Mouse (Mus musculus) cerebellum, adult (tissue): ENCODE data around the gene Usp37.
"Not testable (repeated sequence)": the region's sequence is repeated elsewhere in the genome, so short reads cannot be mapped to it uniquely, and the experiment has no call there.

ENCODE experiments used
- ATAC-seq: cut with Nextera tagmentation; 2 replicates; pipeline ENCODE4 v1.9.2; 2017; ENCODE audit warnings: mild to moderate bottlenecking, moderate library complexity, mixed read lengths; ENCODE audit not compliant: insufficient number of reproducible peaks, low FRiP score, low TSS enrichment

Usp37 gene

GRCm38 (mm10) chr1:74544184-74544583, at the start of gene Usp37:
Gene Usp37, minus strand, starts transcription at chr1:74544284.
- ATAC-seq: no peak

GRCm38 (mm10) chr1:74587773-74588445, 43.8 kb upstream of the Usp37 start, which contains the start of the genes Zfp142 and Bcs1l:
Gene Zfp142, minus strand, starts transcription at chr1:74588246.
Gene Bcs1l, plus strand, starts transcription at chr1:74588289.
- peak; percentile 96 for ATAC-seq

- peak; percentile 4; the same call in 1 of the 2 replicates for ATAC-seq
Observed at GRCm38 (mm10) chr1:74587233-74587772, 43.2 kb upstream of the Usp37 start.

- no peak for ATAC-seq
Observed at GRCm38 (mm10) chr1:74584616-74585398, 40.7 kb upstream of the Usp37 start.

DNA sequence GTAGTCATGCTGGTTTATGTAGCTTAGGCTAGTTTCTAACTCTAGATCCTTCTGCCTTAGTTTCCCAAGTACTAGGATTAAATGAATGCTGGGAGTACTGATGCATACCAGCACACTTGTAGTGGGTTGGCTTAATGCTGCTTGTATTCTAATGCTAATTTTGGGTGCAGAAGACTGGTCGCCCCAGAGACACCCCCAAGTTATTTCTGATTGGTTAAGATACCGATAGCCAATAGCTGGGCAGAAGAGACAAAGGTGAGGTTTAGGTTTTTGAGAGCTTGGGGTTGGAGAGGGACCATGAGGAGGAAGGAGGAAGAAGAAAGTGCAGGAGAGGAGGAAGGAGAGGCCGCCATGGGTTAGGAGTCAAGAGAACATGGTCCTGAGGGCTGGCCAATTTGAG, 38.5 kb upstream of the Usp37 start:
- no peak for ATAC-seq

DNA sequence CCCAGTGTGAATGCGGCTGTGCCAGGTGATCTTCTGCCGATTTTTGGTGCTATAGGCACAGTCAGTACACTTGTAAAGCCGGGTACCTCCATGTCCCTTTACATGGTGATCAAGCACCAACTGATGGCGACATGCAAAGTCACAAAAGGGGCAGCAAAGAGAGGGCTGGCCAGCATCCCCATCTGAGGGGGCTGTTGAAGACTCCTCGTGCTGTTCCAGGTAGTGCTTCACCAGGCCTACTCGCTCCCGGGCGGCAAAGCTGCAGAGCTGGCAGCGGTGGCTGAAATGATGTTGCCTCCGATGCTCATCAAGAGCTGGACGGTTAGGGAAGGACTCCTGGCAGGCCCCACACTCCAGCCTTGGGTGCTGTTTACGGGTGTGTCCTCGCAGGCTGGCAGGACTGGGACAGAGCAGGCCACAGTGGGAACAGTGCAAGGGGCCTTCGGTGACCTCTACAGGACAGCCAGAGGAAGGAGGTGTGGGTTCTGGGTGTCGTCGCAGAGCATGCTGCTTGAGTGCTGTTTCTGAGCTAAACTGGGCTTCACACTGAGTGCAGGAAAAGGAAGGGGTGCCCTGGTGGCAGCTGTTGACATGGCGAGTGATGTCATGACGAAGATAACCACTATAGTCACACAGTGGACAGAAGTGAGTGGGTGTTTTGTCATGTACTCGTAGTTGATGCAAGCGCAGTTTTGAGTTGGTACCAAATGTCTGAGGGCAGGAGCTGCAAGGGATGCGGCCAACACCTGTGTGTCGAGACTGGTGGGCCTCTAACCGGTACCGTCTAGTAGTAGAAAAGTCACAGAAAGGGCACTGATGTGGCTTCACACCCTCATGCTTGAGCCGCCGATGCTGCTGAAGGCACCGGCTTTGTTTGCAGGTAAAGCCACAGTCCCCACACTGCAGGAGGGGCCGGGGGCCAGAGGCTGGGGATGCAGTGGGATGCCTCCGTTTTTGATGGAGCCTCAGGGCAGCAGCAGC, 25.9 kb upstream of the Usp37 start:
- no peak for ATAC-seq

DNA sequence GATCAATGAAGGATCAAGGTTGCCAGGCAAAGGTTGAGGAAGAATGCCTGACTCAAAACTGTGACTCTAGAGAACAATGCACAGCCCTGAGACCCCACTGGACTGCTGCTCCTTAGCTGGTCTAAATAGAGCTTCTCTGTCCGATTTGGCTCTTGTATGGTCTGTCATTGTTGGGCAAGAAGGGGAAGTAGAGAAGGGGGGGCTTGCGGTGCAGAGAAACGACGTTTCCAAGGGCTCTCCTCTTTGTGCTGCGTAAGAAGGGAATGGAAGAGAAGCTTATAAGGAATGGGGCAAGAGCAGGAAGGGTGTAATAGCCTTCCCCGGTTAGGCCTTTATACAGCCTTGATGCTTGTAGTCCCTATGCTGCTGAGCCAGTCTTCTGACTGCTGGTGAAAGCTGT, 21.8 kb upstream of the Usp37 start:
- no peak for ATAC-seq

DNA sequence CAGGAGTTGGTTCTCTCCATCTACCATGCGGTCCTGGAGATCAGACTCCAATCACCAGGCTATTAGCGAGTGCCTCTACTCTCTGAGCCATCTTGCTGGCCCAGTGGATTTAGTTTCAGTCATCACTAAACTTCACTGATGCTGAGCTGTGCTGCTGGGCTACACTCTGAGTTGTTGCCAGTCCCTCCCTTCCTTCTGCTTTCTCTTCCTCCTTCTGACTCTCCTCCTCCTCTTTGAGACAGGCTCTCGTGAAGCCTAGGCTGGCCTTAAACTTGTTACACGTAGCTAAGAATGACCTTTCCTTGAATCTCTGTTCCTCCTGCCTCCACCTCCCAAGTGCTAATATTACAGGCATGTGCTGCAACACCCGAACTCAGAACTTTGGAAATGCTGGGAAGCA, 15.0 kb upstream of the Usp37 start:
- ATAC-seq: no peak

- peak; percentile 94 for ATAC-seq
Observed at GRCm38 (mm10) chr1:74542451-74542961, 1.6 kb downstream of the Usp37 start, which contains the start of gene Plcd4. Gene Plcd4, plus strand, starts transcription at chr1:74542888.

DNA sequence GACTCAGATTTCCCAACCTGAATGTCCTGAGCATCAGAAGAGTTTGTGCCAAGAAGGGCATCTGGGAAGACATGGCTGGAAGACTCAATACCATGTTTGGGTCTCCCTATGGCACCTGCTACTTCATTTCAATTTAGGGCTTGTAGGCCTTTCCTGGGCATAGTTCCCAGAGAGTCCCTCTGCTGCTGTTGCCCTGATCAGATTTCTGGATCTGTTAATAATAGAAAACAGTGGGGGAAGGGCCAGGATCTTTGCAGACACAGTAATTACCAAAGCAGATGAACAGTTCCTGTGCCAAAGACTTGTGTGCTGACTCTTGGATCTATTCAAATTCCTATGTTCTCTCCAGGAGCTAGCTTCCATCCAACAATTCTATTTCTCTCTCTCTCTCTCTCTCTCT, 5.4 kb downstream of the Usp37 start:
- no peak for ATAC-seq

DNA sequence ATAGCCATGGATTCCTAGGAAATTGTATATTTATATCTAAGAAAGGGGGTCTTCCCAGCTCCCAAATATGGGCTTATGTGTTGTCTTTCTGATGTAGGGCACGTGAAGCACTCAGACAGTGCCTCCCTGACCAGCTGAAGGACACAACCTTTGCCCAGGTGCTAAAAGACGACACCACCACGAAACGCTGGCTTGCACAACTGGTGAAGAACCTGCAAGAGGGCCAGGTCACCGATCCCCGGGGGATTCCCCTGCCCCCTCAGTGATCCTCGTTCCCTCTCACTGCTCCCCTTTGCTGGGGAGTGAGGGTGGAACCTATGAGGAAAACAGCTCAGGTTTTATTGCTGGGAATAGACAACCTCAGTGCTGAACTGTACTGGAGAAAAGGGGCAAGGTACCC, 15.5 kb downstream of the Usp37 start:
- no peak for ATAC-seq

GRCm38 (mm10) chr1:74524746-74525145, 19.3 kb downstream of the Usp37 start:
- no peak for ATAC-seq

GRCm38 (mm10) chr1:74519875-74520274, 24.2 kb downstream of the Usp37 start:
- ATAC-seq: no peak

GRCm38 (mm10) chr1:74512999-74513398, 31.1 kb downstream of the Usp37 start:
- ATAC-seq: not testable (repeated sequence)

GRCm38 (mm10) chr1:74511306-74511705, 32.8 kb downstream of the Usp37 start:
- no peak for ATAC-seq

DNA sequence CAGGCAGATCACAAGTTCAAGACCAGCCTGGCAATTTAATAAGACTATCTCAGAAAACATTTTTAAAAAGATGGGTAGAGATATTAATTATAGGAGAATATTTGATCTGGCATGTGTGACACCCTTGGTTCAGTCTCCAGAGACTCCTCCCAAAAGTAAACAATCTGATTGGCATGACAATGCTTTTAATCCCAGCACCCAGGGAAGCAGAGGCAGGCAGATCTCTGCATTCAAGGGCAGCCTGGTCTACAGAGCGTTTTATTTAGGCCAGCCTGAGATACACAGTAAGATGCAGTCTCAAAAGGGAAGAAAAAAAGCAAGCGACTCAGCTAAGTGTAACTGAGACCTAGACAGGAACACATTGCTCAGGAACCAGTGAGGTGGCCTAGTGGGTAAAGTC, 36.3 kb downstream of the Usp37 start:
- no peak for ATAC-seq

DNA sequence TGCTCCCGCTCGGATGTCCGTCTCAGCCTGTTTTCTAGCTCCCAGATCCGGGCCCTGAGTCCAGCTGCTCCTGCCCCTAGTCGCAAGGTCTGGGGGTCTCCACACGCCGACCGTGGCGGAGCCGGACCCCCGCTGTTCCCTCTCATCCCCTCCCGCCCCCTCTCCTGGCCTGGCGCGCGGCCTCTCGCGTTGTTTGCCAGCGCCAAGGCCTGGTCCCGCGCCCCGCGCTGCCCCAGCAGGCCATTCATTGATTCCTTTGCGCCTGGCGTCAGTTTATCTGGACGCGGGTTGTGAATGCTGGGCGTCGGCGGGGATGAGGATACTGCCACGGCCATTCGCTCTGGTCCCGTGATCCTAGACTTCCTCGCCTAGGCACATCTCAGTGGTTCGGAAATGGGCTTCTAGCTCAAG, 37.6 kb downstream of the Usp37 start:
- peak; percentile 8; the same call in 1 of the 2 replicates for ATAC-seq

DNA sequence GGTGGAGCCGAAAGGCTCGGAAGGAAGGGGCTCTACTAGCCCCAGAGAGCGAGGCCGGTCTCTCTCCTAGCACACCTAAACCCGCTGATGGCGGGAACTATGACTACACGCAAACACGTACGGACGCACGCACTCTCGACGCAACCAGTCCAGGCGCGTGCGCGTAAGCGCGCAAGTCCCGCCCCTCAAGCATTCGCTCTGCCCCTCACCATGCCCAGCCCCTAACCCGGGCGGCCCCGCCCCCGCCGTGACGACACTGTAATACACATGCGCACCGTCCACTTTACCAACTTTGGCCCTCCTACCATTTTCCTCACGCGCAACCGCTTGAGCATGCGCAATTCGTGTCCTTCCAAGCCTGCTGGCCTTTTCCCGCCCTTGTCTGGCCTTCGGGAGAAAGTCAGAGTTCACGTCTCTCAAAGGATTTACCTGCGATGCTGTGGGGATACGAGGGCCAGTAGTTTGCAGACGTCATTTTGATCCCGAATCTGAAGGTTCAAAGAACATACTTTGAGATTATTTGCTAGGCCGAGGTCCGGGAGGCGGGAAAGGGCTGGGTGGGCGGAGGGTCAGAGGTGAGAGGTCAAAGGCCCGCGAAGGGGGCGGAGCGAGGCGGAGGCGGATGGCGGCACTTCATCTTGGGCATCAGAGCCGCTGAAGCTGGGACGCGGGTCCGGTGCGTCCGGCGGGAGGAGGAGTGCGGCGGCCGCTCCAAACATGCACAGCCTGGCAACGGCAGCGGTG, 38.2 kb downstream of the Usp37 start, which contains the start of gene Cnot9:
Gene Cnot9 (plus strand): TSS at position 338 of the 744 bp plus-strand sequence.
- peak; percentile 97 for ATAC-seq

- ATAC-seq: no peak
Observed at GRCm38 (mm10) chr1:74505393-74505720, 38.7 kb downstream of the Usp37 start.
